Mouse (Mus musculus) bone marrow, adult 2 months (tissue): ENCODE measurements around the gene Ifit2.

Experiments
- CTCF ChIP-seq: fragments of 200-500 bp; IDR thresholded peaks from 2 replicates; pipeline ENCODE4 v1.5.1; 2011; ENCODE audit warnings: low read length, control low read depth; ENCODE audit not compliant: control insufficient read depth, insufficient read depth
- POLR2A ChIP-seq: fragments of 200-500 bp; IDR thresholded peaks from 2 replicates; pipeline ENCODE4 v1.6.1; 2011; ENCODE audit warnings: low read depth, mild to moderate bottlenecking, control low read depth, low read length, borderline replicate concordance; ENCODE audit not compliant: control insufficient read depth

GRCm38 (mm10) chr19:34562556-34562955 lies 12.1 kb downstream of the Ifit2 start:
- TF ChIP-seq CTCF (no peak), POLR2A (no peak)
